Mouse (Mus musculus) heart, postnatal 0 days (tissue): Measurements from ENCODE around the gene 5730522E02Rik.

ENCODE experiments used
- CTCF ChIP-seq: IDR thresholded peaks from 2 replicates; pipeline ENCODE4 v1.5.1; 2016; ENCODE audit warnings: antibody characterized with exemption, control low read depth, low read depth
- EP300 ChIP-seq: IDR thresholded peaks from 2 replicates; pipeline ENCODE4 v1.6.1; 2016; ENCODE audit warnings: antibody characterized with exemption, low read depth

DNA sequence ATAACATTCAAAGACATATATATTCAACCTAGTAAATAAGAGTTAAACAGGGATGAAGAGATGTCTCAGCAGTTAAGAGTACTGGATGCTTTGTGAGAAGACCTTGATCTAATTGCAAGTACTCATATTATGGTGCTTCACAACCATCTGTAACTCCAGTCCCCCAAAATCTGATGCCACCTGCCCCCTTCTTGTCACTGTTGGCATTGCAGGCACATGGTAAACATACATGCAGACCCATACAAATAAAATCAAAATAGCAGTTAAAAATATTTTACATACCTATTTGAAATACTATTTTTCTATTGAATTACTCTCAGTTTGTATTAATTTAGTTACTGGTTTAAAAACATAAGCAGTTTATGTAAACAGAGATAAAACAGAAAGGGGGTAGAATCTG lies 84.6 kb downstream of the 5730522E02Rik start:
- TF ChIP-seq CTCF (no peak), EP300 (no peak)
